Mouse (Mus musculus): Measurements from ENCODE around the gene Sphk1. TPM values are rescaled to one million over a fixed set of nuclear protein-coding genes. Genes with fewer than 3 reads are reported as not detected.

The Sphk1 gene
- polyA plus RNA-seq (2012; rRNA removed) = 12.9 and 15.7 TPM in 2 replicates

DNA sequence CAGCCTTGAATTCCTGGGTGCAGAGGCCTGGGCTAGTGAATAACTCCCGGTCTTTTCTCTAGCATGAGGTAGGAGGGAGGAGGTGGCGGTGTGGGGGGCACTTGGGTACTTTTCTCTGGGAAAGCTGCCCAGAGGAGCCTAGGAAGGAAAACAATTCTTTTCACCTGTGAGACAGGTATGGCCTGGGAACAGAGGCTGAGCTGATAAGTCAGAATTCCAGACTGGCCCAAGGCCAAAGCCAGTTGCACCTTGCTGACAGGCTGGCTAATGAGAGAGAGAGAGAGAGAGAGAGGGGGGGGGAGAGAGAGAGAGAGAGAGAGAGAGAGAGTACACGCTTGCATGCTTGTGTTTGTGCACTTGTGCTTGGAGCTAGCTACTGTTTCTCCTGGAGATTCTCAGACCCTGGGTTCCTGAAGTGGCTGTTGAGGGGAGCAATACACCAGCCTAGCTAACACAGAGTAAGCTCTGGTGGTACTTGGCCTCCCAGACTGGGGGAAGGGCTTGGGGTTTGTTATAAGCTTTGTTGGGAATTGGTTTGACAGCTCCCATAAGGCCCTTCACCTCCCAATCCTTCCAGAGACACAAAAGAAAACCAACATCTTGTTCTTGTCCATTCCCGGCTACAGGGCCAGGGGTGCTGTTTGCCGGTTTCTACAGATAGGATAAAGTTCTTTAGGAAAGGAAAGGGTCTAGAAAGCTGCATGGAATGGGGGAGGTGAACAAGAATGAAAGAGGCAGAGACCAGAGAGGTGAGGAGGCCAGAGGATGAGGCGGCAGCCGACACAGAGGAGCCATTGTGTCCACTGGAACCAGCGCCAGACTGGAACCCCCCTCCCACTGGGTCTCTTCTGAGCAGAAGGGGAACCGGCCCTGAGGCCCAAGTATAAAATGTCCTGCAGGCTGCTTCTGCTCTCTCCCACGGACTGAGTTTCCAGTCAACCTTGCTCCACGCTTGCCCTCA lies at the start of gene Sphk1:
Sphk1 (plus strand) TSS at position 739 of the 961 bp plus-strand sequence.
- DNase-seq = no peak
- H3K4me3 ChIP-seq (ENCODE audit: control insufficient read depth, insufficient read depth, low read length) = no peak within 1 kb of the TSS
- no peaks in the 10 kb centered on the region for H3K36me3 ChIP-seq (ENCODE audit: control insufficient read depth, insufficient read depth, low read length)
- no peak within 1 kb of the TSS for H3K27ac ChIP-seq (ENCODE audit: control insufficient read depth, insufficient read depth, low read length)
- TF ChIP-seq POLR2A (IDR thresholded peaks at IDR 0.05; ENCODE audit: control insufficient read depth, extremely low read depth, insufficient read depth, low read length, poor library complexity) (no peak), CTCF (IDR thresholded peaks at IDR 0.05; ENCODE audit: borderline replicate concordance, control insufficient read depth, extremely low read depth, insufficient read depth, low read length, poor library complexity) (no peak)
- peaks cover 15% of the 10 kb centered on the region for H3K4me1 ChIP-seq (replicated peaks; ENCODE audit: control insufficient read depth, insufficient read depth, low read length)
- 68% methylated on average over 11 of the region's 11 CpGs for WGBS
- peaks cover 23% of the 10 kb centered on the region for H3K27me3 ChIP-seq (ENCODE audit: control insufficient read depth, insufficient read depth, low read length)

DNA sequence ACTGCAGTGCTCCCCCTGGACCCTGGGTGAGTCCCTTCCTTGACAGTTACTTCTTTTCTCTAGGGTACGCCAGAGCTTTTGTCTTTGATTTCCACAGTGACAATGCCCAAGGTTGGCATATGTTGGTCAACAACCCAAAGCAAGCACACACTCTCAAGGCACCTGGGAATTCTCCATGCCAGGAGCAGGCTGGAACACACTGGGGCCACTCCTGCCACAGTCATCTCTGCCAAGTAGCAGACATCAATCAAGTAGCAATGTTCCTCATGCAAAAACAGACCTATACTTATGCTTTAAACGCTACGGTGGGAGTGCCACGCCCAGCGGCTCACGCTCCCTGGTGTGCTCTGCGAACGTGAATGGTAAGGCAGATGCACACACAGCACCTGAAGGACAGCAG lies 49.8 kb upstream of the Sphk1 start:
- no peak for TF ChIP-seq CTCF (IDR thresholded peaks at IDR 0.05; ENCODE audit: borderline replicate concordance, control insufficient read depth, extremely low read depth, insufficient read depth, low read length, poor library complexity)
- TF ChIP-seq POLR2A (IDR thresholded peaks at IDR 0.05; ENCODE audit: control insufficient read depth, extremely low read depth, insufficient read depth, low read length, poor library complexity) = no peak
- H3K27ac ChIP-seq (ENCODE audit: control insufficient read depth, insufficient read depth, low read length) = no peak overlapping the region
- no peak for DNase-seq
- H3K36me3 ChIP-seq (ENCODE audit: control insufficient read depth, insufficient read depth, low read length) = peaks cover 54% of the 10 kb centered on the region
- no peaks in the 10 kb centered on the region for H3K27me3 ChIP-seq (ENCODE audit: control insufficient read depth, insufficient read depth, low read length)
- no peak overlapping the region for H3K4me3 ChIP-seq (ENCODE audit: control insufficient read depth, insufficient read depth, low read length)
- WGBS = over 99% methylated on average over 8 of the region's 8 CpGs
- no peaks in the 10 kb centered on the region for H3K4me1 ChIP-seq (replicated peaks; ENCODE audit: control insufficient read depth, insufficient read depth, low read length)

DNA sequence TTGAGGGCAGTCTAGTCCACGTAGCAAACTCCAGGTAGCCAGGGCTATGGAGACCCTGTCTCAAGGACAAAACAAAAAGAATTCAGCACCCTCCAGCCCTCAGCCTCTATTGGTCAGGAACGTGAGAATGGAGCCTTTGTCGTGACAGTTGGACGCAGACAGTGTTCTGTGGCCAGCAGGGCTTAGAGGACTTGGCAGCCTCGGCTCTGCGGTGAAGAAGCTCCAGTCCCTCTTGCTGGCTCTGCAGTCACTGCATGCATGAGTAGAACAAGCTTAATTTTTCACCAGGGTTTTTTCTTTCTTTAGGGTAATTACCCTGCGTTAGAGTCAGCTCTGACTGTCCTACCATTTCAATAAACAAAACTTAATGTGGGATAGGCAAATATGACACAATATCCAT lies 48.9 kb upstream of the Sphk1 start:
- no peak for DNase-seq
- Histone ChIP-seq H3K27me3 (ENCODE audit: control insufficient read depth, insufficient read depth, low read length) (no peaks in the 10 kb centered on the region), H3K4me1 (replicated peaks; ENCODE audit: control insufficient read depth, insufficient read depth, low read length) (no peaks in the 10 kb centered on the region), H3K4me3 (ENCODE audit: control insufficient read depth, insufficient read depth, low read length) (no peak overlapping the region), H3K36me3 (ENCODE audit: control insufficient read depth, insufficient read depth, low read length) (peaks cover 48% of the 10 kb centered on the region), H3K27ac (ENCODE audit: control insufficient read depth, insufficient read depth, low read length) (no peak overlapping the region)
- WGBS = 96% methylated on average over 7 of the region's 7 CpGs
- no peak for TF ChIP-seq CTCF (IDR thresholded peaks at IDR 0.05; ENCODE audit: borderline replicate concordance, control insufficient read depth, extremely low read depth, insufficient read depth, low read length, poor library complexity)
- TF ChIP-seq POLR2A (IDR thresholded peaks at IDR 0.05; ENCODE audit: control insufficient read depth, extremely low read depth, insufficient read depth, low read length, poor library complexity) = no peak

DNA sequence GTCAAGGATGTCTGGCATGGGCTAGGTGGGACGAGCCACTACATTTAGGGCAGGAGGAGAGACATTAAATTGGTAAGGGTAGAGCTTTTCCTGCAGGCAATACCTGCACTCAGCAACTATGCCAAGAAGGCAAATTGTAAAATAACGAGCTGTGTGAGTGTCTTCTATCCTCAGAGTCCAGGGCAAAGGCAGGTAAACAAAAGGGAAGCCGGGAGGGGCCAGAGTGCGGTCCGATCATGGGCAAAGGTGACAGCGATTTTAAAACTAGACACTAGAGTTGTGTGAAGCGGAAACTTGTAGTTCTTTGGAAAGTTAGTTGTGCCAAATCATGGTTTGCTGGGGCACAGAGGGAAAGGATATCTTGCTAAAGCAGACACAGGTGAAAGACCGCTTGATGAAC lies 46.5 kb upstream of the Sphk1 start:
- H3K4me3 ChIP-seq (ENCODE audit: control insufficient read depth, insufficient read depth, low read length) = no peak overlapping the region
- H3K36me3 ChIP-seq (ENCODE audit: control insufficient read depth, insufficient read depth, low read length) = peaks cover 23% of the 10 kb centered on the region
- DNase-seq = no peak
- H3K27ac ChIP-seq (ENCODE audit: control insufficient read depth, insufficient read depth, low read length) = no peak overlapping the region
- TF ChIP-seq CTCF (IDR thresholded peaks at IDR 0.05; ENCODE audit: borderline replicate concordance, control insufficient read depth, extremely low read depth, insufficient read depth, low read length, poor library complexity) (no peak), POLR2A (IDR thresholded peaks at IDR 0.05; ENCODE audit: control insufficient read depth, extremely low read depth, insufficient read depth, low read length, poor library complexity) (no peak)
- WGBS = 96% methylated on average over 8 of the region's 8 CpGs
- H3K4me1 ChIP-seq (replicated peaks; ENCODE audit: control insufficient read depth, insufficient read depth, low read length) = peaks cover 4% of the 10 kb centered on the region
- no peaks in the 10 kb centered on the region for H3K27me3 ChIP-seq (ENCODE audit: control insufficient read depth, insufficient read depth, low read length)

DNA sequence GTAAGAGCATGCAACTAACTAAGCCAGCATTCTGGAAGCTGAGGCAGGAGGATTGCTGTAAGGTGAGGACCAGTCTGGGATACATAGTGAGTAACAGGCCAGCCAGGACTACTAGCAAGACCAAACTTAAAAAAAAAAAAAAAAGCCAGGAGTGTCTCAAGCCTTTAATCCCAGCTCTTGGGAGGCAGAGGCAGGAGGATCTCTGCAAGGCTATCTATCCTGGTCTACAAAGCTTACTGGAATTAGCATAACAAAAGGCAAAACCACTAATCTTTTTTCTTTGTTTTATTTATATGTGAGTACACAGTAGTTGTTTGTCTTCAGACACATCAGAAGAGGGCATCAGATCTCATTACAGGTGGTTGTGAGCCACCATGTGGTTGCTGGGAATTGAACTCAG lies 42.5 kb upstream of the Sphk1 start:
- H3K36me3 ChIP-seq (ENCODE audit: control insufficient read depth, insufficient read depth, low read length) = peaks cover 16% of the 10 kb centered on the region
- no peak overlapping the region for H3K27ac ChIP-seq (ENCODE audit: control insufficient read depth, insufficient read depth, low read length)
- no peak overlapping the region for H3K4me3 ChIP-seq (ENCODE audit: control insufficient read depth, insufficient read depth, low read length)
- DNase-seq = no peak
- H3K4me1 ChIP-seq (replicated peaks; ENCODE audit: control insufficient read depth, insufficient read depth, low read length) = peaks cover 11% of the 10 kb centered on the region
- TF ChIP-seq CTCF (IDR thresholded peaks at IDR 0.05; ENCODE audit: borderline replicate concordance, control insufficient read depth, extremely low read depth, insufficient read depth, low read length, poor library complexity) (no peak), POLR2A (IDR thresholded peaks at IDR 0.05; ENCODE audit: control insufficient read depth, extremely low read depth, insufficient read depth, low read length, poor library complexity) (no peak)
- H3K27me3 ChIP-seq (ENCODE audit: control insufficient read depth, insufficient read depth, low read length) = no peaks in the 10 kb centered on the region

DNA sequence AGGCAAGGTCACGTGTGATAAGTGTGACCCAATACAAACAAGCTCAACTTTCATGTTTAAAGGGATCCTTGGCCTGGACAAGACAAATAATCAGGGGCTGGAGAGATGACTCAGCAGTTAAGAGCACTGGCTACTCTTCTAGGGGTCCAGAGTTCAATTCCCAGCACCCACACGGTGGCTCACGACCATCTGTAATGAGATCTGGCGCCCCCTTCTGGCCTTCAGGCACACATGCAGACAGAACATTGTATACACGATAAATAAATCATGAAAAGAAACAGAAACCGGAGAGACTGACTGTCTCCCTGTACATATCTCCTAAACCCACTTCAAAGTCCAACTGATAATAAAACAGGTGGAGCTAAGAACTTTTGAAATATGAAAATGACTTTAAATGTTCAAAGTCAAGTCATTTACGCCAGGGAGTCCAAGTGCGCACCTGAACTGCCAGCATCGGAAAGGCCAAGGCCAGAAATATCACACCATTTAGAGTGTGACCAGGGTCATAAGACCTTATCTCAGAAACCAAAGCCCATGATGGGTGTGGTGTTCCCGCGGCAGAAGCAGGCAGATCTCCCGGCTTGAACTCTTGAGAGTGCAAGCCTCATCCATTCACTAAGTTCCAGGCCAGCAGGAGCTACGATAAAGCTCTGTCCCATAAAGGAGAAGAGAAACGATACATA lies 41.9 kb upstream of the Sphk1 start:
- Histone ChIP-seq H3K4me3 (ENCODE audit: control insufficient read depth, insufficient read depth, low read length) (peak overlapping the region; percentile 9), H3K36me3 (ENCODE audit: control insufficient read depth, insufficient read depth, low read length) (peaks cover 16% of the 10 kb centered on the region), H3K4me1 (replicated peaks; ENCODE audit: control insufficient read depth, insufficient read depth, low read length) (peaks cover 11% of the 10 kb centered on the region), H3K27ac (ENCODE audit: control insufficient read depth, insufficient read depth, low read length) (no peak overlapping the region), H3K27me3 (ENCODE audit: control insufficient read depth, insufficient read depth, low read length) (no peaks in the 10 kb centered on the region)
- TF ChIP-seq CTCF (IDR thresholded peaks at IDR 0.05; ENCODE audit: borderline replicate concordance, control insufficient read depth, extremely low read depth, insufficient read depth, low read length, poor library complexity) (peak; percentile 12; the same call in 1 of the 2 replicates), POLR2A (IDR thresholded peaks at IDR 0.05; ENCODE audit: control insufficient read depth, extremely low read depth, insufficient read depth, low read length, poor library complexity) (no peak)
- WGBS = 56% methylated on average over 14 of the region's 14 CpGs
- DNase-seq = no peak

Measured in thymus, adult 2 months (tissue).